Mouse (Mus musculus) intestine, postnatal 0 days (tissue): ENCODE data around the gene Kalrn. TPM values are rescaled to one million over a fixed set of nuclear protein-coding genes. Genes with fewer than 3 reads are reported as not detected.

Experiments
- ATAC-seq: fragments of 200-750 bp; cut with Nextera tagmentation; 2 replicates; pipeline ENCODE4 v1.8.0; 2017; ENCODE audit warnings: mild to moderate bottlenecking, moderate TSS enrichment, moderate library complexity
- H3K27ac ChIP-seq: fragments of 300-500 bp; sonication (generic); 2 replicates; pipeline ENCODE4 v1.5.1; 2014; ENCODE audit warnings: mild to moderate bottlenecking, low read depth, low read length, moderate library complexity
- H3K27me3 ChIP-seq: fragments of 300-500 bp; sonication (generic); replicated peaks from 2 replicates; pipeline ENCODE4 v1.6.1; 2014; ENCODE audit warnings: low read length, mixed read lengths; ENCODE audit not compliant: control insufficient read depth, insufficient read depth
- H3K36me3 ChIP-seq: fragments of 300-500 bp; sonication (generic); 2 replicates; pipeline ENCODE4 v1.6.1; 2014; ENCODE audit warnings: mild to moderate bottlenecking, moderate library complexity; ENCODE audit not compliant: control insufficient read depth, insufficient read depth
- H3K4me1 ChIP-seq: fragments of 300-500 bp; sonication (generic); replicated peaks from 2 replicates; pipeline ENCODE4 v1.6.1; 2014; ENCODE audit warnings: antibody characterized with exemption, low read length, mixed read lengths; ENCODE audit not compliant: control insufficient read depth, insufficient read depth
- H3K4me2 ChIP-seq: fragments of 300-500 bp; sonication (generic); replicated peaks from 2 replicates; pipeline ENCODE4 v1.6.1; 2014; ENCODE audit warnings: low read depth, mild to moderate bottlenecking, moderate library complexity
- H3K4me3 ChIP-seq: fragments of 300-500 bp; sonication (generic); 2 replicates; pipeline ENCODE4 v1.5.1; 2014; ENCODE audit warnings: low read depth, low read length
- H3K9ac ChIP-seq: fragments of 300-500 bp; sonication (generic); 2 replicates; pipeline ENCODE4 v1.6.1; 2014; ENCODE audit warnings: mild to moderate bottlenecking, low read depth, low read length
- H3K9me3 ChIP-seq: fragments of 300-500 bp; sonication (generic); 2 replicates; pipeline ENCODE4 v1.6.1; 2016; ENCODE audit warnings: mixed run types; ENCODE audit not compliant: control insufficient read depth
- CTCF ChIP-seq: sonication (generic); IDR thresholded peaks from 2 replicates; pipeline ENCODE4 v1.5.1; 2016; ENCODE audit warnings: low read depth, mild to moderate bottlenecking, control low read depth, antibody characterized with exemption, moderate library complexity
- WGBS: fragments of 180-500 bp; shearing (Covaris S2); extraction: QIAGEN DNeasy Blood & Tissue Kit; methylation state at CpG from one replicate; pipeline ENCODE4 v1.1.7; 2014; 5-methylcytosine and 5-hydroxymethylcytosine counted together
- polyA plus RNA-seq: library from polyadenylated mRNA; unstranded; fragments of >200 nt; fragmentation: Nextera tagmentation; extraction: Ambion mirVana; gene quantifications from 2 replicates; pipeline ENCODE4 v1.2.1, GENCODE M21; 2015

Gene Kalrn
- polyA plus RNA-seq, 1 experiment from 2014 or later, result 7.5 TPM

GRCm38 (mm10) chr16:34445666-34446065 lies 127.7 kb downstream of the Kalrn start:
- no peak for TF ChIP-seq CTCF
- WGBS, result 42% methylated on average over 7 of the region's 7 CpGs

GRCm38 (mm10) chr16:34441704-34442103 lies 131.6 kb downstream of the Kalrn start:
- ATAC-seq, result no peak
- H3K36me3 ChIP-seq, result no peaks in the 10 kb centered on the region
- H3K4me2 ChIP-seq, result no peak overlapping the region
- H3K9me3 ChIP-seq, result no peaks in the 10 kb centered on the region
- WGBS, result 55% methylated on average over 2 of the region's 2 CpGs
- H3K4me1 ChIP-seq, result no peaks in the 10 kb centered on the region
- H3K9ac ChIP-seq, result no peak overlapping the region
- H3K27me3 ChIP-seq, result no peaks in the 10 kb centered on the region
- no peak for TF ChIP-seq CTCF
- no peak overlapping the region for H3K27ac ChIP-seq
- H3K4me3 ChIP-seq, result no peak overlapping the region

More at GRCm38 (mm10) chr16:34445666-34446065, 127.7 kb downstream of the Kalrn start:
- Histone ChIP-seq H3K9me3 (no peaks in the 10 kb centered on the region), H3K27ac (no peak overlapping the region), H3K4me3 (no peak overlapping the region), H3K4me1 (no peaks in the 10 kb centered on the region), H3K9ac (no peak overlapping the region), H3K36me3 (no peaks in the 10 kb centered on the region), H3K27me3 (no peaks in the 10 kb centered on the region), H3K4me2 (no peak overlapping the region)
- ATAC-seq, result no peak

- peak; percentile 60; the same call in 1 of the 2 replicates for ATAC-seq
- no peak overlapping the region for H3K27ac ChIP-seq
- no peaks in the 10 kb centered on the region for H3K4me1 ChIP-seq
These were observed 132.3 kb downstream of the Kalrn start for GRCm38 (mm10) chr16:34440994-34441414.

GRCm38 (mm10) chr16:34440019-34440615 lies 133.2 kb downstream of the Kalrn start:
- 79% methylated on average over 8 of the region's 8 CpGs for WGBS
- Histone ChIP-seq H3K4me3 (no peak overlapping the region), H3K27ac (no peak overlapping the region; the same call in 1 of the 2 replicates), H3K27me3 (no peaks in the 10 kb centered on the region), H3K36me3 (no peaks in the 10 kb centered on the region), H3K4me2 (no peak overlapping the region), H3K4me1 (no peaks in the 10 kb centered on the region), H3K9me3 (no peaks in the 10 kb centered on the region), H3K9ac (no peak overlapping the region)
- ATAC-seq, result no peak
- no peak for TF ChIP-seq CTCF

More at GRCm38 (mm10) chr16:34440994-34441414, 132.3 kb downstream of the Kalrn start:
- Histone ChIP-seq H3K9me3 (no peaks in the 10 kb centered on the region), H3K36me3 (no peaks in the 10 kb centered on the region), H3K4me3 (no peak overlapping the region), H3K27me3 (no peaks in the 10 kb centered on the region), H3K4me2 (no peak overlapping the region), H3K9ac (no peak overlapping the region)
- 33% methylated on average over 4 of the region's 4 CpGs for WGBS
- TF ChIP-seq CTCF, result 0 out of 2 replicates have a peak, but pooled peaks have one; percentile 14

GRCm38 (mm10) chr16:34430131-34430530 lies 143.2 kb downstream of the Kalrn start:
- no peak overlapping the region for H3K4me3 ChIP-seq
- ATAC-seq, result no peak
- TF ChIP-seq CTCF, result no peak

GRCm38 (mm10) chr16:34427654-34428053 lies 145.7 kb downstream of the Kalrn start:
- Histone ChIP-seq H3K4me2 (no peak overlapping the region), H3K9ac (no peak overlapping the region), H3K27me3 (no peaks in the 10 kb centered on the region), H3K36me3 (no peaks in the 10 kb centered on the region), H3K27ac (no peak overlapping the region), H3K9me3 (no peaks in the 10 kb centered on the region), H3K4me1 (no peaks in the 10 kb centered on the region), H3K4me3 (no peak overlapping the region)
- 56% methylated on average over 5 of the region's 5 CpGs for WGBS
- no peak for ATAC-seq
- TF ChIP-seq CTCF, result no peak

More at GRCm38 (mm10) chr16:34430131-34430530, 143.2 kb downstream of the Kalrn start:
- Histone ChIP-seq H3K36me3 (no peaks in the 10 kb centered on the region), H3K9me3 (no peaks in the 10 kb centered on the region), H3K27me3 (no peaks in the 10 kb centered on the region), H3K9ac (no peak overlapping the region), H3K4me2 (no peak overlapping the region), H3K4me1 (no peaks in the 10 kb centered on the region), H3K27ac (no peak overlapping the region)
- 92% methylated on average over 5 of the region's 5 CpGs for WGBS
